Mouse (Mus musculus) embryonic fibroblast, embryonic 13.5 days (primary cell): ENCODE data around the gene Fam198b.

Source experiments
- CTCF ChIP-seq: IDR thresholded peaks from 2 replicates; pipeline ENCODE4 v1.5.1; 2011; ENCODE audit warnings: mild to moderate bottlenecking, control low read depth, low read length, moderate library complexity, borderline replicate concordance; ENCODE audit not compliant: insufficient read depth
- POLR2A ChIP-seq: IDR thresholded peaks from 2 replicates; pipeline ENCODE4 v1.6.1; 2011; ENCODE audit warnings: low read depth, mild to moderate bottlenecking, control low read depth, low read length, moderate library complexity

DNA sequence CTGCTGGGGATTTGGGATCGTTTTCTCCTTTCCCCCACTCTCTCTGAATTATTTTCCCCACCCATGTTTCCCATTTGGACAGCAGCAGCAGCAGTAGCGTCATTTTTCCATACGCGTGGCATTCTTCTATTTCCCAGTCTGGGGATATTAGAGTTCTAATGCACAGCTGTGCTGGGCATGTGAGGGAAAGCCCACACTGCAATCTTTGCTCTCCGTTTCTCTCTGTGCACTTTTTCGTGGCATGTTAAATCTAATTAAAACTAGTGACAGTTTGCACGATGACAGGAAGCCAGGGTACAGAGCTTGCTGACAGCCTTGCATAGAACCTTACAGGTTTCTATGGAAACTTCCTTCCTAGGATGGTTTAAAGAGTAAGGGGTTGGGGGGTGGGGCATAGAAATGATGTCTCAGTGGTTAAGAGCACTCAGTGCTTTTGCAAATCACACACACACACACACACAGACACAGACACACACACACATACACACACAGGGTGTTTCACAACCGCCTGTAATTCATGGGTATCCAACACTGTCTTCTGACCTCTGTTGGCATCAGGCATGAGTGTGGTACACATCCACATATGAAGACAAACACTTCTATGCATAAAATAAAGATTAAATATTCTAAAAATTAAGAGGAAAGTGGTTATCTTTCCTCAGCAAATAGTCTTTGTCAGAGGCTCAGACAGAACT is 3.0 kb downstream of the Fam198b start:
- TF ChIP-seq POLR2A (peak; percentile 35; the same call in 1 of the 2 replicates), CTCF (no peak)
